Mouse (Mus musculus): ENCODE measurements around the gene Mfsd6.
"Not testable (repeated sequence)": the region's sequence is repeated elsewhere in the genome, so short reads cannot be mapped to it uniquely, and the experiment has no call there.

The Mfsd6 gene

GRCm38 (mm10) chr1:52714021-52714420, 13.2 kb downstream of the Mfsd6 start:
- CTCF ChIA-PET, result no interaction called here

DNA sequence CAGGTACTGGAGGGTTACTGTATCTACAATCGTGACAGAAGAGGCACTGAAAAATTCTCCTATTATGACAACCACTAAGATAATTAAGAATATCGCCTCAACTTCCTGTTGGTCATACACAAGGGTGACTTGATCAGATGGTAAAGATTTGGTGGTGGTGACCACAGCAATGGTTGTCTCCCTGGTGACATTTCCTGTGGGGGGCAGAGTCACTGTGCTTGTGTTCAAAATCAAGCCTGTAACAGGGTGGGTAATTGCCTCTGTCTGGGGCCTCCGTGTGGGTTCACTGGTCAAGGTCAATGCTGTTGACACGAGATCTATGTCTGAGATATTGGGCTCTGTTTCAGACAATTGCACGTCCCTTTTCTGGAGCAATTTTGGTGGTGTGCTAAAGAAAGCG, 18.5 kb downstream of the Mfsd6 start:
- CTCF ChIA-PET, result no interaction called here

DNA sequence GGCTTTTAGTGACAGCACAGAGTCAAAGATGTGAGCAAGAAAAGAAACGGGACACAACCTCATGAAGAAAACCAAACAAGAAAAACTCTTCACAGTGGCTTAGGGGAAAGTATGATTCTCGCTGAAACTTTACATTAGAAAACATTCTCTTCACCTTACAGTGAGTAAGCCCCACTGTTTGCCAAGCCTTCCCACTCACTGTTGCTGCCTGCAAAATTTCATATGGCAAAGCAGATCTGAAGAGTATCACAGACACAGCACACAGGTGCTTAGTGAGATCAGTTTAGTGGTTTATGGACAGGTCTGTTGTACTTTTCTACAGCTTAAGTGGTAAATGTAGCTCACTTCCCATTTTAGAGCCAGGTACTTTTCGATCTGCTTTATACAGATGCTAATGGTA, 20.2 kb downstream of the Mfsd6 start:
- CTCF ChIA-PET, result no interaction called here

DNA sequence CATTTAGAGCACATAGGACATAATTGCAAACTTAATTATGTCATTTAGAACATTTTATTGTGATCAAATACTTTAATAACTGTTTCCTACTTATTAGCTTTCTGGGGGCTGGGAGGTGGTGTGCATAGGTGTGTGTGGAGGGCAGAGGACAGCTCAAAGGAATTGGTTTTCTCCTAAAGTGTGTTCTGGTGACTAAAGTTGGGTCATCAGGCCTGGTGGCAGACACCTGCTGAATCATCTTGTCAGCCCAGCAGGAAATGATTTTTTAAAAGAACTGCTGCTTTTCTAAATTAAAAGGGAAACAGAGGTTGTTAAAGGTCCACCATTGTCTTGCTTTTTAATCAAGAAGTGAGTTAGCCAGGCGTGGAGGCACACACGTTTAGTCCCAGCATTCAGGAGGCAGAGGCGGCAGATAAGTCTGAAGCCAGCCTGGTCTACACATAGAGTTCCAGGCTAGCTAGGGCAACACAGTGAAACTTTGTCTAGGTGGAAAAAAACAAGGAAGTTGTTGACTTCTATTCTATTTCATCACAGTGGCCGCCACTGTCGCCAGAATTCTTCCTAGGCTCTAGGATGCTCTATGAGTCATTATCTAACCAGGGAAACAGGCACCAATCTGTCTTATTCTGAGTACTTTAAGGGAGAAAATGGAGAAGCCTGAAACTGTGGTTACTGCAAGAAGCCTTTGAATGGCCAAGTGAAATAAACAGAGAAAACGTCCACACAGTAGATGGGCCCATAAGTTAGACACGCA, 24.3 kb downstream of the Mfsd6 start:
- CTCF ChIA-PET, result no interaction called here

- CTCF ChIA-PET, result no interaction called here
These were observed 25.3 kb downstream of the Mfsd6 start for GRCm38 (mm10) chr1:52701941-52702340.

DNA sequence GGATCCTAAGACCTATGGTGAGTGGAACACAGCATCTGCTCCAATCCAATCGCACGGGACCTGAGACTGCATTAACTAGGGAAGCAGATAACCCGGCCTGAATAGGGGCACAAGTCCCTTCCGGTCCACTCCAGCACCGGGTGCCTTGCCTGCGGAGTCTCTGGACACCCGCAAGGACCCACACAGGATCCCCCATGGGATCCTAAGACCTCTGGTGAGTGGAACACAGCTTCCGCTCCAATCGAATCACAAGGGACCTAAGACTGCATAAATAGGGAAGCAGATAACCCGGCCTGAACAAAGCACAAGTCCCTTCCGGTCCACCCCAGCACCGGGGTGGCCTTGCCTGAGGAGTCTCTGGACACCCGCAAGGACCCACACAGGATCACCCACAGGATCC, 32.8 kb downstream of the Mfsd6 start:
- CTCF ChIA-PET, result not testable (repeated sequence)

- CTCF ChIA-PET, result no interaction called here
These were observed 39.6 kb downstream of the Mfsd6 start for GRCm38 (mm10) chr1:52687636-52688035.

GRCm38 (mm10) chr1:52683550-52683949, 43.7 kb downstream of the Mfsd6 start:
- CTCF ChIA-PET, result no interaction called here

- CTCF ChIA-PET, result no interaction called here
These were observed 50.6 kb downstream of the Mfsd6 start for GRCm38 (mm10) chr1:52676621-52677020.

DNA sequence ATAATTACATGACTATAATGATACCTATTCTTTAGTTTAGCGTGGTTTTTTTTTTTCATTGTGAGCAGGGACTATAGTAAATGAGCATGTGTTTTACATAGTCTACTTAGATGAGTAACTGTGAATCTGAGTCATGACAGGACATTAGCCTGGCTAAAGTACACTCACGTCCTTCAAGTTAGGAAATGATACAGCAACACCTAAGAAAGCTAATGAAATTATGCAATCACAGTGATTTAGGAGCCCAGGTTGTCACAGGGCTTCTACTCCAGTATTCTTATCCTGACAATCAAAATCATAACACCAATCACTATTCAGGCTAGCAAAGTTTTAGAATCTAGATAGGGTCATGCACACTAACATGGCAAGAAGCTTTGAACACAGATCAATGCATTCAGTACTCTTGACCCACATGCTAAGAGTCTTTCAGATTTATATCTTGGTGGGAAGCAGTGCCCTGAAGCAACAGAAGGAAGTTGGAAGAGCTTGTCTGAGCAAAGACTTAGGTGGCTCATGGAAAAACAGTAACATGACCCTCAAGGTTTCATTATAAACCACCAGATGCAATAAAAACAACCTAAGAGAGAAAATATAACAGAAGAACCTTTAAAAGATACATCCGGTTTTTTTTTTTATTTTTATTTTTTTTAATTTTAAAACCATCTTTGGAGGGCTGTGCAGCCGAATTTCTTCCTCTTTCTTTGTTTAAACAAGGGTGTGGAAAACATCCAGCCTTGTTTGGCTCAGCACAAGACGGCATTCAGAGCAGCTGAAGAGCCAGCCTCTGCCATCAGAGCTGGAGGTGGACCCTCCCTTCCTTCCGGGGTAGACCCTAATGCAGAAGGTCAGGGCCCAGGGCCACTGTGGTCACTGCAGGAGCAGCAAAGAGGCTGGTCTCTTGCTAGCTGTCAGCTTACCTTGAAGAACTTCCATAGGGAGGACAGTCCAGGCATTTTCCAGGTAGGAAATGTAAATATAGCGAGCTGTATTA, 51.4 kb downstream of the Mfsd6 start:
- CTCF ChIA-PET, result no interaction called here

DNA sequence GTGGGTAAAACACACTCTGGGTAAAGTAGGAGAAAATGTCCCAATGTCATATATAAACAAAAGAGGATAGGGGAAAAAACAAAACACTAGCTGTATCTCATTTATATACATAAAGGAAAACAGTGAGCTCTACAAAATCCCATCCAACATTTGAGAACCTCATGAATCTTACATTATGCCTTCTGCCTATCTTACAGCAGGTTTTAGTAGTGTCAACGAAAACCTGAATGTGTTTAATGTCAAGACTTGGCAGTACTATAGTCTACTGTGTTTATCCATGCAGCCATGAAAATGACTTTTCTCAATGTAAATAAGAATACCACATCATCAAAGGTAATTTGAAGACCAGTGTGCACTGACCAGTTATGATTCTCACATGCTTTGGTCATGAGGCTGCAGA, 57.3 kb downstream of the Mfsd6 start:
- CTCF ChIA-PET, result interaction anchor here (0.8 kb wide), 1 partner anchor 1822 kb away, joined by 4 read pairs; no protein-coding TSS in a partner anchor

GRCm38 (mm10) chr1:52668743-52669323, 58.4 kb downstream of the Mfsd6 start:
- CTCF ChIA-PET, result no interaction called here

- CTCF ChIA-PET, result no interaction called here
These were observed 64.0 kb downstream of the Mfsd6 start for GRCm38 (mm10) chr1:52663228-52663627.

- CTCF ChIA-PET, result no interaction called here
These were observed 66.5 kb downstream of the Mfsd6 start for GRCm38 (mm10) chr1:52660765-52661164.

- CTCF ChIA-PET, result no interaction called here
These were observed 67.0 kb downstream of the Mfsd6 start for GRCm38 (mm10) chr1:52660278-52660677.

GRCm38 (mm10) chr1:52658160-52658559, 69.1 kb downstream of the Mfsd6 start:
- CTCF ChIA-PET, result interaction anchor here (0.7 kb wide), 1 partner anchor 125 kb away, joined by 11 read pairs; no protein-coding TSS in a partner anchor

GRCm38 (mm10) chr1:52655153-52655552, 72.1 kb downstream of the Mfsd6 start:
- CTCF ChIA-PET, result no interaction called here

DNA sequence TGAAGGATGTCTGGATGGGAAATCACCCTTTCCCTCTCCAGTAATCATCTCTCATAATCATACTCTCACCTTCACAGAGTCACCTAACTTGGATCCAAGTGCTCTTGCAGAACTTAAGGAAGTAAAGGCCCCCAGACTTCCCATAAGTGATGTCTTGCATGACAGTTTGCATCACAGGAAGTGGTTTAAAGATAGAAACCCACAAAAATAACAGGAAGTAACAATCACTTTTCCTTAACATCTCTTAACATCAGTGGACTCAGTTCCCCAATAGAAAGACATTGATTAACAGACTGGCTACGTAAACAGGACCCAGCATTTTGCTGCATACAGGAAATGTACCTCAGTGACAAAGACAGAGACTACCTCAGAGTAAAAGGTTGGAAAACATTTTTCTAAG, 73.9 kb downstream of the Mfsd6 start:
- CTCF ChIA-PET, result interaction anchor here (1.1 kb wide), 1 partner anchor 23 kb away, joined by 3 read pairs; the partner anchor contains the start of gene Nemp2

GRCm38 (mm10) chr1:52652601-52653253, 74.5 kb downstream of the Mfsd6 start:
- CTCF ChIA-PET, result no interaction called here

GRCm38 (mm10) chr1:52650066-52650465, 77.2 kb downstream of the Mfsd6 start:
- CTCF ChIA-PET, result interaction anchor here (0.6 kb wide), 1 partner anchor 1241 kb away, joined by 3 read pairs; no protein-coding TSS in a partner anchor

DNA sequence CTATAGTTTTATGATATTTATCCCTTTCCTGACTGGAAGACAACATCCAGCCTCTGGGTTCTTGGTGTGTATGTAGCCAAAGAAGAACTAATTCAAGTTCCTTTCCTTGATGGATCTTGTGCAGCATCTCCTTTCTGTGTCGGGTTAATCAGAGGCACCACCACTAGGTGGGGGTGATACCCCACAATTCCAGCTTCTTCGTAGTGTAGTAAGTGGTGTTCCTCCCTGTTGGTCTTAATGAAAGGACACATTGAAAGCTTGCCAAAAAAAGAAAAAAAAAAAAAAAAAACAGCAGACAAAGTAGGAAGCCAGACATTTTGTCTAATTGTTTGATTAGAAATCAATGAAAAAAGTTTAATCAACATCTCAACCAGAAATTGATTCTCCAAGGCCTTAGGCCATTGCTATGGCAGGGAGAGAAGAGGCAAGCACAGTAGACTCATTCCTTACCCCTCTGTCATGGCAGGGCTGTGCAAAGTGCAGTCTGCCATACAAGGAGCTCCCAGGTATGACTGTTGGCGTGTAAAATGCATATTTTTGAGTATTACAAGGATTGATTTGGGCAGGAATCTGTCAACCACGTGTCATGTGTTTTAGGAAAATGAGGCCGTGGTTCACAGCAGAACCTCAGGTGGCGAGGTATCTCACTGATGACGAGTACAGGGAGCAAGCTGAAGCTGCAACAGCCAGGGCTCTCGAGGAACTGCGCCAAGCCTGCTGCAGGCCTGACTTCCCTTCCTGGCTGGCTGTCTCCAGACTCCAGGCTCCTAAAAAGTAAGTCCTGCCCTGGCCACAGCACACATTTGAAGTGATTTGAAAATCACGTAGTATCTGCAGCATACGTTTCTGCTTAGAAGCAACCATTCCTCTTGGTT, 78.9 kb downstream of the Mfsd6 start:
- CTCF ChIA-PET, result interaction anchor here (0.5 to 0.6 kb wide), 3 partner anchors 144 to 387 kb away, joined by 3 to 8 read pairs (median 3); no protein-coding TSS in a partner anchor
